Mouse (Mus musculus): ENCODE results near the gene Snhg11. TPM values are rescaled to one million over a fixed set of nuclear protein-coding genes. Genes with fewer than 3 reads are reported as not detected.
"Not testable (repeated sequence)": the region's sequence is repeated elsewhere in the genome, so short reads cannot be mapped to it uniquely, and the experiment has no call there.

The Snhg11 gene
- total RNA-seq, 1 experiment from 2014 or later = not detected

DNA sequence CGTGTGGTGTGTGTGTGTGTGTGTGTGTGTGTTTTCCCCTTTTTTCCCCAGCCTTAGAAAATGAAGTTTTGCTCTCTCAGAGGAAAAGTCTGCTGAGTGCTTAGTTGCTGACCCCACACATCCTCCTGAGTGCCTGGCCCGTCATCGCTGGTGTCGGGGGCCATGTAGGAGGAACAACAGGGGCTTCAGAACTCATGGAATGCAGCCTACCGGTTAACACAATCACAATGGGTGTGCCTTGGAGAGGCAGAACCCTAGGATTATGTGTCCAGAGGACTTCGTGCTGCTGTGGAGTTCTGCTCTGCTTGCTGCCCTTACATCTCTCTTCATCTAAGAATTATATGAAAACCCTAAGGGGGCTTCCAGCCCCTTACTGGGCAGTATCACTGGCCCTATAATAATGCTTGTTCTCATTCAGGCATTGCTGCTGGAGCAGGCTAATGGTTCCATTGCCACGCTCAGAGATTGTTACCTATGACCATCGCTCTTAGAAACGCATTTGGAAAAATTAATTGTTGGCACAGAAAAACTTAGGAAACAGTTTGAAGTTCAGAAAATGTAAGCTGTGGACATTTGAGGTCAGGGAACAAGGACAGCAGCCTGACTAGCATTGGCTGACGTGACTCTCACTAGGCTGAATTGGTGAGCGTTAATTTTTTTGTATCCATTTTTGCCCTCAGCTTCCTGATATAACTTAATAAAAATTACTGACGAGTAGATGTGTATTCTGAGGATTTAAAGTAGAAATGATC lies 10.2 kb upstream of the Snhg11 start:
- no peak for ATAC-seq (replicated peaks; ENCODE audit: insufficient number of reproducible peaks, low FRiP score, low TSS enrichment, poor library complexity, severe bottlenecking)

DNA sequence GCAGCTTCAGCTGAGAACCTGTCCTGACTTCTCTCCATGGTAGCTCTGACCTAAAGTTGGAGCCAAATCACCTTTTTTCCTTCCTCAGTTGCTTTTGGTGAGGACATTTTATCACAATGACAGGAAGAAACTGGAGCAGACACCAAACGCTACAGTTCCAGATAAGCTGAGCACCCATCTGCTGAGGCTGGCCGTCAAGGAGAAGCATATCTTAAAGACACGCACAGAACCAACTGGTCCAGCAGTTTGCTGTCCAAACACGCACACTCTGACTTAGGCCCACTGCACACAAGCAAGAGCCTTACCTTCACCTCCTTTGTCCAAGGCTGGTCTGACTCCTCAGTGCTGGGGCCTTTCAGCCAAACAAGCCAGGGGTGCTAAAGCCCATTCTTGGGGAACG lies 7.8 kb upstream of the Snhg11 start:
- no peak for ATAC-seq (replicated peaks; ENCODE audit: insufficient number of reproducible peaks, low FRiP score, low TSS enrichment, poor library complexity, severe bottlenecking)

- ATAC-seq (replicated peaks; ENCODE audit: insufficient number of reproducible peaks, low FRiP score, low TSS enrichment, poor library complexity, severe bottlenecking) = no peak
Observed at GRCm38 (mm10) chr2:158368313-158368712, 7.1 kb upstream of the Snhg11 start.

GRCm38 (mm10) chr2:158369474-158370172 lies 5.8 kb upstream of the Snhg11 start:
- ATAC-seq (replicated peaks; ENCODE audit: insufficient number of reproducible peaks, low FRiP score, low TSS enrichment, poor library complexity, severe bottlenecking) = no peak

GRCm38 (mm10) chr2:158370173-158370550 lies 5.3 kb upstream of the Snhg11 start:
- ATAC-seq (replicated peaks; ENCODE audit: insufficient number of reproducible peaks, low FRiP score, low TSS enrichment, poor library complexity, severe bottlenecking) = 0 out of 2 replicates have a peak, but pooled peaks have one; percentile 43

DNA sequence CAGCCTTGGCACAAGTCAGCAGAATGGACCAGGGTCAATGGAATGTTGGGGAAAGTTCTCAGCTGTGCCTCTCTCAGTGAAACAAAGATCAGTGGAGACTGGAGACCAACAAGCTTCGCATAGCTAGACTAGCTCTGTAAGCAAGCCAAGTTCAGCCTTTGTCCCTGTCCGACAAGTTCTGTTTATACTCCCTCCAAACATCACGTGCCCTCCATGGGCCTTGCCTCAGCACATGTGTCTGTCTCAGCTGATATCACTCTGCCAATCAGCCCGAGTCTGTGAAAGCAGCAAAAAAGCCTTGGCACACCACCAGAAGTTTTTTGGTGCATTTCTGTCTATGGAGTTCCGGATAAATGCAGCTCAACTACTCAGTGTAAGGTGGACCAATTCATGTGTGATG lies 2.4 kb upstream of the Snhg11 start:
- ATAC-seq (replicated peaks; ENCODE audit: insufficient number of reproducible peaks, low FRiP score, low TSS enrichment, poor library complexity, severe bottlenecking) = no peak

- ATAC-seq (replicated peaks; ENCODE audit: insufficient number of reproducible peaks, low FRiP score, low TSS enrichment, poor library complexity, severe bottlenecking) = no peak
Observed at GRCm38 (mm10) chr2:158373516-158373915, 1.9 kb upstream of the Snhg11 start.

DNA sequence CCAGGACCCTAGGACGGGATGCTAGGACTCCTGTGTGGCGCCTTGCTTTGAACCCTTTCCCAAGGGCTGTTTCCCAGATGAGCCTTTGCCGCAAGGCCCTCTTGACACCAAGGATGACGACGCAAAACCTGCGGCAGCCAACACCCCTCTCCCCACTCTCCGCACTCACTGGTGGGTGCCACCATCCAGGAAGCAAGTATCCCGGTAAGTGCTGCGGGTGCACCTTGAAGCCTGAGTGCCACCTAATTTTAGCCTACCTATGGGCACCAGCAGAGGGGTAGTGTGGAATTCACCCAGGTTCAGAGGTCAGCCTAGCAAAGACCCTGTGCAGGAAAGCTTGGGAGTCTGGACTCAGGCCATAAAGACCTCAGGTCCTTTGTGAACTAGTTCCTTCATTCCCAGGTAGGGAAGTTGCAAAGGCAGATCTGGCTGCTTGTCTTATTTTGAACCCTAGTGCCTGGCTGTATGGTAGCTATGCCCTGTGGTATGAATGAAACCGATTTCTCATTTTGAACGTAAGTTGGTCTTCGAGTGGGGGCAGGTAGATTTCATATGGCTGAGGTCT lies 767 bp downstream of the Snhg11 start:
- no peak for ATAC-seq (replicated peaks; ENCODE audit: insufficient number of reproducible peaks, low FRiP score, low TSS enrichment, poor library complexity, severe bottlenecking)

DNA sequence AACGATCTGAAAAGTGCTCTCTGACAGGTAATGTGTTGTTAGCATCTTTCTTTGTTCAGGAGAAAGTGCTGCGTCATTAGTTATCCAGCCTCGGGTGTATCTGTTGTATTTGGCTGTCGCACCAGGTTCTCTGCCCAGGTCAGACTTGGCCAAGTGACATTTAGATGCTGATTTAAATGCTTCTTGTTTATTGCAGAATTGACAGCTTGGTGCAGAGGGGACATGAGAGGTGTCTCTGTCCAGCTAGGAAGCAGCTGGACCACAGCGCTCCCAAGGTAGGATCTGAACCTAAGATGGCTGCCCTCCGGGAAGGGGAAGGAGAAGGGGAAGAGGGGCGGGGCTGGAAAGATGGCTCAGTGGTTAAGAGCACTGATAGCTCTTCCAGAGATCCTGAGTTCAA lies 1.4 kb downstream of the Snhg11 start:
- no peak for ATAC-seq (replicated peaks; ENCODE audit: insufficient number of reproducible peaks, low FRiP score, low TSS enrichment, poor library complexity, severe bottlenecking)

- no peak for ATAC-seq (replicated peaks; ENCODE audit: insufficient number of reproducible peaks, low FRiP score, low TSS enrichment, poor library complexity, severe bottlenecking)
Observed at GRCm38 (mm10) chr2:158377811-158378210, 2.4 kb downstream of the Snhg11 start.

GRCm38 (mm10) chr2:158379354-158380078 lies 4.1 kb downstream of the Snhg11 start:
- peak; percentile 82; the same call in 1 of the 2 replicates for ATAC-seq (replicated peaks; ENCODE audit: insufficient number of reproducible peaks, low FRiP score, low TSS enrichment, poor library complexity, severe bottlenecking)

DNA sequence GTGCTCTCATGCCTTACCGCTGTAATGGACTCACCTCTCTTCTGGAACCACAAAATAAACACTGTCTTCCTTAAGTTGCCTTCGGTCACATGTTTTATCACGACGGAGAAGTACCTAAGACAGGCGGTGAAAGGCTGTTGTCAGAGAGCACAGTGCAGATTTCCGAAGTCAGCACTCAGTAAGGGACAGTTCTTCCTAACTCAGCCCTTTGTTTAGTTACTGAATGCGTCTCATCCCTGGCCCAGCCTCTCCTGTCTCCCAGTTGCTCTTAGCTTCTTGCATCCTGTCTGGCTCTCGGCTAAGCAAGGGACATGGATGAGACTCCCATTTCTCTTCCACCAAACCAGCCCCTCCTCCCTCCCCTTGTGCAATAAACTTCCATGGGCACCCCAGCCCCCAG lies 10.6 kb downstream of the Snhg11 start:
- ATAC-seq (replicated peaks; ENCODE audit: insufficient number of reproducible peaks, low FRiP score, low TSS enrichment, poor library complexity, severe bottlenecking) = no peak

GRCm38 (mm10) chr2:158389421-158389820 lies 14.0 kb downstream of the Snhg11 start:
- no peak for ATAC-seq (replicated peaks; ENCODE audit: insufficient number of reproducible peaks, low FRiP score, low TSS enrichment, poor library complexity, severe bottlenecking)

DNA sequence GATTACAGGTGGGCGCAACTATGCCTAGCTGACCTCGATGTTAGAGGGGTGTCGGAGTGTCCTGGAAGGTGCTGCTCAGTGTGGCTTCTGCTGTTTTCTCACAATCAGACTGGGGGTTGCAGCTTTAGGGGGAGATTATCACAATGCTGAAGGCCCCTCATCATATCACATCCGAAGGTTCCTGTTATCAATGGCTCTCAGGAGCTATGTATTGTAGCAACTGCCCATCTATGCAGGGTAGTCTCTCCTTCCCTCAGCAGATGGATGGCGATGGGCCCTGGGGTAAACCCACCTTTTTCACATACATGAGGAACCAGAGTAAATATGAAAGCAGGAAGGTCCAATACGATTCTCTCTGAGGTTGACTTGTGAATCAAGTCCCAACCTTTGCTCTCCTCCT lies 20.9 kb downstream of the Snhg11 start:
- no peak for ATAC-seq (replicated peaks; ENCODE audit: insufficient number of reproducible peaks, low FRiP score, low TSS enrichment, poor library complexity, severe bottlenecking)

DNA sequence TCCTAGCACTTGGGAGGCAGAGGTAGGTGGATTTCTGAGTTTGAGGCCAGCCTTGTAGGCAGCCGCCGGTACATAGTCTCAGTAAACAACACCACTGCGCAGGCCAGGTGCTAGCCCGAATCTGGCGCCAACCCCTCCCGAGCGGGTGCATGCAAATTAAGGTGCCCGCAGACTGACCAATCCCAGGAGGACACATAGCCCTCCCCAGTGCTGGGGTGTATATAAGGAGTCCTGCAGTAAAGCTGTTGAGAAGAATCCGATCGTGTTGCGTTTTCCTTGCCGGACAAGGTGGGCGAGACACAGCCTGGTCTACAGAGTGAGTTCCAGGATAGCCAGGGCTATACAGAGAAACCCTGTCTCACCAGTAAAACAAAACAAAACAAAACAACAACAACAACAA lies 21.7 kb downstream of the Snhg11 start:
- ATAC-seq (replicated peaks; ENCODE audit: insufficient number of reproducible peaks, low FRiP score, low TSS enrichment, poor library complexity, severe bottlenecking) = not testable (repeated sequence)

- ATAC-seq (replicated peaks; ENCODE audit: insufficient number of reproducible peaks, low FRiP score, low TSS enrichment, poor library complexity, severe bottlenecking) = no peak
Observed at GRCm38 (mm10) chr2:158402915-158403314, 27.5 kb downstream of the Snhg11 start.

- peak; percentile 15; the same call in 1 of the 2 replicates for ATAC-seq (replicated peaks; ENCODE audit: insufficient number of reproducible peaks, low FRiP score, low TSS enrichment, poor library complexity, severe bottlenecking)
Observed at GRCm38 (mm10) chr2:158408997-158409594, 33.7 kb downstream of the Snhg11 start.

- ATAC-seq (replicated peaks; ENCODE audit: insufficient number of reproducible peaks, low FRiP score, low TSS enrichment, poor library complexity, severe bottlenecking) = peak; percentile 87
Observed at GRCm38 (mm10) chr2:158409595-158410021, 34.2 kb downstream of the Snhg11 start, which contains the start of gene Ralgapb. Gene Ralgapb (plus strand): TSS chr2:158409848.

Measured in monocyte, adult 5-6 weeks (primary cell).